Mouse (Mus musculus) liver, embryonic 14.5 days (tissue): ENCODE data around the gene Patz1.

ENCODE experiments used
- CTCF ChIP-seq: IDR thresholded peaks from 2 replicates; pipeline ENCODE4 v1.5.1; 2016; ENCODE audit warnings: antibody characterized with exemption, low read depth, control low read depth
- EP300 ChIP-seq: IDR thresholded peaks from 2 replicates; pipeline ENCODE4 v1.6.1; 2016; ENCODE audit warnings: antibody characterized with exemption, low read depth

DNA sequence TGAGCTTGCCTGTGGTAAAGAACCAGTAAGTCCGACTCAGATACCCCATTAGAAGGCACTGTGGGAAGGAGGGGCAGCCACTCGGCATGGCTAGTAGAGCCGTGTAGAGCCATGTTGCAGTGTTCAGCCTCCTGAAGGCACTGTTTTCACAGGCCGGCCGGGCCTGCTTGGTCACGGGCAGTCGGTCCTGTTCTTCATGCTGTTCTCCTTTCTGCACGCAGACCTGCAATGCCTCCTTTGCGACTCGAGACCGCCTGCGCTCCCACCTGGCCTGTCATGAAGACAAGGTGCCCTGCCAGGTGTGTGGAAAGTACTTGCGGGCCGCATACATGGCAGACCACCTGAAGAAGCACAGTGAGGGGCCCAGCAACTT, 10.1 kb downstream of the Patz1 start:
- TF ChIP-seq EP300, result no peak
- TF ChIP-seq CTCF, result no peak
